Mouse (Mus musculus) 3T3-L1 (cell line): ENCODE results near the gene C1ql4.
"Not testable (repeated sequence)": the region's sequence is repeated elsewhere in the genome, so short reads cannot be mapped to it uniquely, and the experiment has no call there.

Experiments used
- DNase-seq: peaks from one replicate; pipeline ENCODE4 v3.0.0-alpha.2; 2015; ENCODE audit warnings: low read depth, low spot score

The C1ql4 gene

DNA sequence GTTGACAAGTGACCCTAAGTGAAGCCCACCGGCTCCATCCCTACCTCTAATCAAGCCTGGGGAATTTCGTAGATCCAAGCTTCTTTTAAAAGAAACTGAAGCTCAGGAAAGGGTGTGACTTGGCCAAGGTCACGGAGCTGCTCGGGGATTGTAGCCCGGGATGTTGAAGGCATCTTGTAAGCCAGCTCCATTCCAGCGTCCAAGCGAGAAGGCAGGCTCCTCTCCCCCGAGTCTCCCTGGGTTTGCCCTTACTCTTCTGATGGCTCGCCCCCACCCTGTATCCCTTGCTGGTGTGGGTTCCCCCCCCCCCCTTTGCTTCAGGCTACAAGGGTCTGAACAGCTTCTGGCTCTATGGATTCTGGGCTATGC, 10.9 kb upstream of the C1ql4 start:
- DNase-seq, result no peak

DNA sequence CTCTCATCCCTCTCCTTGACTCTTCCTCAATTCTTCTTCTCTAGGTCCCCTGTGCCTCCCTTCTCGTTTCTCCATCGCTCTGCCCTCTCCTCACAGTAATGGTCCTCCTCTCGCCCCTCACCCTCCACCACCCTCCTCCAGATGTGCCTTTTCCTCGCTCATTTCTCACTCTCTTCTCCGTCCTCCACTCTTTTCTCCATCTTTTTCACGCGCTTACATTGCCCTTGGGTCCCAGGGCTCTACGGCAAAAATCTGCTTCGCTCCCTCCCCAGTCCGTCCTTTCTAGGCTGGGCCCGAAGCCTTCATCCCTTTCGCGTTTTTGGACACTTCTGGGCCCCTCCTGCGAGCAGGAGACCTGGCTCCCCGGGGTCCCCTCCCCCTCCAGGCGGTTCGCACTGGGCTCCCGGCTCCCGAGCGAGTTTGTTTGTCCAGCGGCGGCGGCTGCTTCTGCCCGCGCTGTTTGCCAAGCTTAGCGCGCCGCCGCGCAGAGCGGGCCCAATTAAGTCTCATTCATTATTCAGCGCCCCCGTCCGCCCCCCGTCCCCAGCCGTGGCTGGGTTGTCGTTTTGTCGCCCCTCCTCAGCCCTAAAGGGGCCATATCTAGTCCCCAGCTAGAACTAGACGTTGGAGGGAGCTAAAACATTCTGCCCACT, 10.3 kb upstream of the C1ql4 start:
- DNase-seq, result no peak

DNA sequence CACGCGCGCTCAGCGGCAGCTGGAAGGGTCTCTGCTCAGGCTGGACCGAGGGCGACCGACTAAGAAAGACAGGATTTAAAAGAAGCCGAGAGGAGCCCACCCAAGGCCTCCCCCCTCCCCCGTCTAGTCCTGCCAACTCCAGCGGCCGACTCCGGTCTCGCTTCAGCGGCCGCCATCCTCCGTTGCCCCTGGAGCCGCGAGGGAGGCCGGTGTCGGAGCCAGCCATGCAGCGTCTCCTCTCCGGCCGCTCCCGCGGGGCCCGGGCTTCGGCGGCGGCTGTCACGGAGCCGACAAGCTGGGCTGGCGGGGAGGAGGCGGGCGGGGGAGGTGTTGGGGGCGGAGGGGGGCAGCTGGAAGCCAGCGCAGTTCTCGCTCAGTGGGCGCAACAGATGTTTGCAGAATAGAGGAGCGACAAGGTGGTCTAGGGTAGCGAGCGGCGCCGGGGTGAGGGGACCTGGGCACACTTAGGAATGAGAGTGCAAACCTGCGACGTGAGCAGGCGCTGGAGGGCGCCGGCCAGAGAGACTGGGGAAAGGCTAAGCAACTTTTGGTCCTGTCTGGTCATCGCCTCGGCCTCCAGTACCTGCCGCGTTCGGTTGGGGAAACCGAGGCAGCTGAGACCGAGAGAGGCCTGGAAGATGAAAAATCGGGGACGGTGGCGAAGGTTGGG, 9.3 kb upstream of the C1ql4 start:
- no peak for DNase-seq

DNA sequence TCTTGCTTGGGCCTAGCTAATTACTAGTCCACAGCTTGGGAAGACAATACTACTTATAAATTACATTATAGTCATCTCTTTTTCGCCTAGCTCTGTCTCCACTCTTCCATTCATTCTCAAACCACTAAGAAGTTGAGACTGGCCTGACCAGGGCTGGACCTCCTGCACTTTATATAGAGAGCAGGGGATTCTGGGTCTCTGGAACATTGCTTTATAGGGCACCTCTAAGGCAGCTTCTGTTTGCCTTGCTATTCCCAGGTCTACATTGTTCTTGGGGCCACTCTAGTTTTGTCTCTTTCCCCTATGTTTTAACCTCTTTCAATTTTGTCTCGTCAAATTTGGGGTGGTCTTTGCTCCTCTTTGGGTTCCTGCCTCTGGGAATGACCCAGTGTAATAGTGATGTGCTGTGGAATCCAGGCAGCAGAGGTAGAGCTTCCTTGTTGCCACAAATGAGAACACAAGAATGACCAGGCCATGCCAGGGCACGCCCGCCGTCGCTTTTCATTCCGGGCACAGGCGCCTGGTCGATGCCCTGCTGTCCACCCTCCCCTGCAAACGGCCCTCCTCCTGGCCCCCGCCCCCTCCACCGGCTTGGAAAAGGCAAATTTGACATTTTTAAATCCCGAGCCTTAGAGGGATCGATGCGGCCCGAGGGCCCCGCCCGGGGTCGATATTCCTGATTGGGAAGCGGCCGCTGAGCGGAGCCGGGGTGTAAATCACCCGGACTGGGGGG, 8.6 kb upstream of the C1ql4 start:
- no peak for DNase-seq

DNA sequence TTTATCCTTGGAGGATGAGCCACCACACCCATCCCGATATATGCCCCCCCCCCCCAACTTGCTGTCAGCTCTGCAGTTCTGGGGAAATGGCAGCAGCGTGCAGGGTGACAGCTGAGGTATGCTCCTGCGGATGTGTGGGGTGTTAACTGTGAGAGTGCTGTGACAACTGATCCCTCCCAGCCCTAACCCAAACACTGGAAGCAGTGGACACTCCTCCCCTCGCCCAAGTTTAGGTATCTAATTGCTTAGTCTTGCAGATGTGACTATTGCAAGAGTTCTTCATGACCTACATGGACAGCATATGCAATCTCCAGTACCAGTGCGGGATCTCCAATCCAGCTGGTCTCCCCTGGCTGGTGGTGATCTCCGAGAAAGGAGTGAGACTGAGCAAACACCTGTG, 7.7 kb upstream of the C1ql4 start:
- no peak for DNase-seq

DNA sequence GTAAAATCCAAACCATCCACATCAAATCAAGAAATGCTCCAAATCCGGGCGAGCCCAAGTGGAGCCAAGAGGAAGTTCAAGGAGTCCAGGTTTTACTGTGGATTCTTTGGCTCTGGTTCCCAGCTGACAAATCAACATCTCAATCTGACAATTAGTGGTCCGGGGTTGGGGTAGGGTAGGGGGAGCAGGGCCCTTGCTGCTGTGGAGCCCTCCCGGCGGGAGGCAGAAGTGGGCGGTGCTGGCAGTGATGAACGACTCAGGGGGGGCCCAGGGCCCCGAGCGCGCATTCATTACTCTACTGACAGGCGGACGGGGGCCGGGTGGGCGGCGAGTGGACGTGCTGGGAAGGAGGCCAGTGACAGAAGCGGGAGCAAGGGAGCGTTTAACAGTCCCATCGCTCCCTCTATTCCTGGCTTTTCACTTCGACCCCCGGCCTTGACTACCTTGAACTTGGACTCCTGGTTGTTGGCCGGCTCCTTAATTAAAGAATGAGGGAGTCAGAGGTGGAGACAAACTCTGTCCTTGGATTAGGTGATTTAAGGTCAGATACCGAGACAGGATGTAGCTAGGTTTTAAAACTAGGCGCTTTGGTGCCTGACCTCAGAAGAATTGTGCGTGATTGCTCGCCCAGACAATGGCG, 7.1 kb upstream of the C1ql4 start:
- DNase-seq, result no peak

DNA sequence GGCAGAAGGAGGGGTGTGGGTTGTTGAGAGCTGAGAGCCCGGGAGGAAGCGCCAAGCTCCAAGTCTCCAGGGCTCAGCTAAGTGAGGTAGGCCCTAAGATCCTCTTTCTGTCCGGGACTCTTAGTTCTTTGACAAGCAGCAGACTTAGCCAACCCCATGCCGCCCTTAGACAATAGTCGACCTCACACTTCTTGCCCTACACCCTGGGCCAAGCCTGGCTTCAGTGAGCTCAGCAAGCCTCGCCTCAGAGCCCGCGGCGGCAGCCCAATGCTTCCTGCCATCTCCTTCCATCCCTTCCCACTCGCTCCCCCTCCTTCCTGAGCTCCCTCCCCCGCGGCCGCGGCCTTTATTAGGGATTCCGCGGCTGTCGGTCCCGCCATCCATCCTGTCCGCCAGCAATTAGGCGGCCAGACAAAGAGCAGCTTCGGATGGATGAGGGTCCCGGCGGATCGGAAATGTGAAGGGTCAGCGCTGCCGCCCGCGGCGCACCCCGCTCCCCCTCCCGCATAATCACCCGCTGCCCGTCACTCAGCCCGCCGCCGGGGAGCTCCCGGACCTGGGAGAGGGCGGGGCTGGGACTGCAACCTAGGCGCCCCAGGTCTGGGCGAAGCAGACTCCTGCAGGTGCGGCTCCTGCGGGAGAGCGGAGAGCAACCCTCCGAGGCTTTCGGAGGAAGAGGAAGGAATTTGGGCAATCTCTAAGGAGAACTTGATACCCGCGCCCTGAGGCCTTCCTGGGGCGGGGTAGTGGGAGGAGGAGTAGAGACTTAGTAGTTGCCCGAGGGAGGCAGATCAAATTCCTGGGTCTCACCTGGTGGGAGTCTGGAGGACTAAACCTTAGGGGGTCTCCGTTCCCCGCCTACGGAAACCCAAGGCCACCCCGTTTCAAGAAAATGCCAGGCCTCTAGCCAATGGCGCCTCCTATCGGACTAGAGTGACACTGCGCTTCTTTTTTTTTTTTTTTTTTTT, 6.0 kb upstream of the C1ql4 start:
- DNase-seq, result no peak

DNA sequence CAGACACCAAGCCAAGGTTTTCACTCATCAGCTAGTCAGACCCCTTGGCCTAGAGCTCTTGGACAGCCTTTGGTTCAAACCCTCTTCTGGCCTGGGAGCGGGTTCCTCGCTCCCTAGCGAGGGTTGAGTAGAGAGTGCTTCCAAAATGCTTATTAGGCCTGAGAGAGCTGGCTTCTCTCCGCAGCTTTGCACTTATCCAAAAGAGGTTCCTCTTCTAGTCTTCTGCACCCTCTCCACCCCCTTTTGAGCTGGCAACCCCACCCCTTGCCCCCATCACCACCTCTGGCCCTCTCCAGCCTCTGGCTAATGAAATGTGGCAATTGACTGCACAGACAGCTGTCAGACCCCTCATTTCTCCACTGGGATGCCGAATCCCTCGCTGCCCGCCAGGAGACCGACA, 5.3 kb upstream of the C1ql4 start, which contains the start of gene Dnajc22:
Gene Dnajc22 (plus strand): TSS at position 301 of the 400 bp plus-strand sequence.
- no peak for DNase-seq

DNA sequence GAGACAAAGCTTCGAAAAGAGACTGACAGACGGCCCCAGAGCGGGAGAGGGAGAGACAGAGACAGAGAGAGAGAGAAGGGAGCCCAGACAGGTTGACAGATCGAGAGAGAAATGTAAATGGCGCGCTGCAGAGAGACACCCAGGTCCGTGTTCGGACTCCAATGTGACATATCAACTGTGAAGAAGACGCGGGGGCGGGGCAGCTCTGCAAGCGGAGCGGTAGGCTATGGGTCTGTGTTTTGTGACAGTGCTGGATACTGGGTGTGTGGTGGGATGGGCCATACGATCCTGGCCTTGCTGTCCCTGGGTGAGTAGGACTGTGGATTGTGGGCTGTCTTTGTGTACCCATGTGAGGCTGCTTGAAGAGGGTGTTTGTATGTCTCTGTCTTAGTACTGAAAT, 1.5 kb upstream of the C1ql4 start:
- no peak for DNase-seq

DNA sequence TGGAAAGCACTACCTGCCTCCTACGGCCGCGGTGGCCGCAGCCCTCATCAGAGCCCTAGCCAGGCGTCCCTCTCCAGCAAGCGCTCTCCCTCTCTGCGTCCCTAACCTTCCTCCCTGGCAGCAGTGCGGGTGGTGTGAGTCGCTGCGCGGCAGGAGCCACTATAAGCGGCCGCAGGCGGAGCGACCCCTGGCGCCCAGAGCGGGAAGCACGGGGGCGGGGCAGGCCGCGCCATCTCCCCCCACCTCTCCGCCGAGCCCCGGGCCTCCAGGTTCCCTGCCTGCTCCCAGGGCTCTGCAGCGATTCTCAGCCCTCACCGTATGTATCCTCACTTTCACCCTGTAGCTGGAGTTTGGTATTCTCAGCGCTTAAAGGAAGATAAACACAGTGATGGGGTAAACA, 675 bp upstream of the C1ql4 start:
- no peak for DNase-seq

DNA sequence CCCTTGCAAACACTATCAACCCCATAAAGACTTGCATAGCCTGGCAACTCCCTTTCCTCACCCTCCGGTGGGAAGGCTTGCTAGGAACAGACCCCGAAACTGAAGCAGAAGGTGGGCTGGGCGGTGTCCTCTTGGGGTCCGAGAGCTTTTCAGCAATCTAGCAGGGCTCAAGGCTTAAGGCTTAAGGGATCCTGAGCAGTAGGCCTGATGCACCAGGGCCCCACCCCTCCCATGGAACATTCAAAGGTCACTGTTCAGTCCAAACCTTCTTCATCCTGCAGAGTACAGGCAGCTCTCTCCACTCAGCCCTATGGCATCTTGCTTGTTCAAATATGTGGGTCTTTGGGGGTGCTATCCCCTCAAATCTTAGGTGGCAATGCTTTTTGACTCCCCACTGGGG, 1.6 kb downstream of the C1ql4 start:
- DNase-seq, result no peak

DNA sequence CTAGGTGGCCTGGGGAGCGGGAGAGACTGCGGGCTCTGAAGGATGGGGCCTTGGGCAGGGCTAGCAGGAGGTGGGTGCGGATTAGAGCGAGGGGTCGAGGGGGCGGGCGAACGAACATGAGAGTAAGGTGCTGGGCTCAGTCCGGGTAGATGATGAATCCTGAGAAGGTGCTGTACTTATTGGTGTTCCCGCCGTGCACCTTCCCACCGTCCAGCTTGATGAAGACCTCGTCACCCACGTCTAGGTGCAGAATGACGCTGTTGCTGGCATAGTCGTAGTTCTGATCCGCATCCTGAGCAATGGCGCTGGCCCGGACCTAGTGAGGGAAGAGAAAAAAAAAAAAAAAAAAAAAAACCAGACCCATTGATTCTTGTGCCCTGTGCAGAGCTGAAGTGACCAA, 3.0 kb downstream of the C1ql4 start:
- no peak for DNase-seq

DNA sequence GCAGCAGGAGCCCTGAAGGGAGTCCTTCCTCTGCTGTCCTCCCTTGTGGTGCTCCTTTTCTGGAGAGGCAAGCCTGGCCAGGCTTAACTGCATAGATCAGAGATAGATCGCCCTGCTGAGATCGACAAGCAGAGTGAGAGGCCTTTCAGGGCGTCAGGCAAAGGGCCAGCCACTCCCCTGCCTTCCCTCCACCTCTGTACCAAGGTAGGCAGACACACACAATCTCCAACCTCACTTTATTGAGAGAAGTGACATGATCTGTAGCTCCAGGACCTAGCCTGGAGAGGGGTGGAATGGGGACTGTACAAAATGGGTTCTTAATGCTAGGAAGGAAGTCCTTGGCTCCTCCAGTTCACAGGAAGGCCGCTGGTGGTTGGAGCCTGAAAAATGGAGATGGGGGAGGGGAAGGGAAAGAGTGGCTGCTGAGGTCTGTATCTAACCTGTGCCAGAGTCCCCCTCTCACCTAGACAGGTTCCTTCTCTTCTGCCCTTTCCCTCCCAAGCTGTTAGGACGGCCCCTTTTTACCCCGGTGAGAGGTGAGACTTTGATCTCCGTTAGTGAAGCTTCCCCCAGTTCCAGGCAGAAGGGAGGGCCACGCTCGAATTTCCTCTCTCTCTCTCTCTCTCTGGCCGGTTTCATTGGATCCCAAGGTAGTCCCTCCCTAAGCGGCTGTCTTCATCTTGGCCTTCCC, 3.6 kb downstream of the C1ql4 start:
- DNase-seq, result no peak

DNA sequence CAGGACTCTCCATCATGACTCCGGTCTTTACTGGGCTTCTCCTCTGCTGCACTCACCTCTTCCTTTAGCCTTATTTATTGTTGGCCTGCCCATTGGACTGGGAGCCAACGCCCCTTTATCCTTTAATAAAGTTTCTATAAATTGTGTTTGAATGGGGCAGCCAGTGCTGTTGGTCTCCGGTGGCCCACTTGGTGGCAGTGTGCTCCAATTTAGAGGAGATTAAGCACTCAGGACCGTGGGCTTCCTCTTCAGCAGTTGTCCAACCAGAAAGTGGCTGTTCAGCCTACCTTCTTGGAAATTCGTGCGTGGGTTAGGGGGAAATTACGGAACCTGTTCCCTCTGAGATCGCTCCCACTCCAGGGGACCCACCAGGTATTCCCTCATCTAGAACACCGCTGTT, 4.4 kb downstream of the C1ql4 start:
- DNase-seq, result peak; percentile 77

DNA sequence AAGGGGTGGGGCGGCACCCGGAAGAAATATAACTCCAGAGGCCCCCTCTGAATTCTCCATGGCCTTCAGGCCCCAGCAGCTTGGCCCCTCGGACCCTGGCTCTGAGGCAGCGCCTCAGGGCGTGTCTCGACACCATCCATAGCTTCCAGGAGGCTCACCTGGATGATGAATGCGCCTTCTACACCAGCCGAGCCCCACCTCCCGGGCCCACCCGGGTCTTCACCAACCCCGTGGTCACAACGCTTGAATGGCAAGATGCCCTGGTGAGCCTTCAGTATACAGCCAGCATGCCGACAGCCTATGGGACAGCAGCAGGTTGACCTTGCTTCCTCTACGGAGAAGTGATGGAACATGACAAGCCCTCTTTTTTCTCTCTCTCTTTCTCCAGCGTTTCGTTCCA, 4.8 kb downstream of the C1ql4 start:
- DNase-seq, result no peak

DNA sequence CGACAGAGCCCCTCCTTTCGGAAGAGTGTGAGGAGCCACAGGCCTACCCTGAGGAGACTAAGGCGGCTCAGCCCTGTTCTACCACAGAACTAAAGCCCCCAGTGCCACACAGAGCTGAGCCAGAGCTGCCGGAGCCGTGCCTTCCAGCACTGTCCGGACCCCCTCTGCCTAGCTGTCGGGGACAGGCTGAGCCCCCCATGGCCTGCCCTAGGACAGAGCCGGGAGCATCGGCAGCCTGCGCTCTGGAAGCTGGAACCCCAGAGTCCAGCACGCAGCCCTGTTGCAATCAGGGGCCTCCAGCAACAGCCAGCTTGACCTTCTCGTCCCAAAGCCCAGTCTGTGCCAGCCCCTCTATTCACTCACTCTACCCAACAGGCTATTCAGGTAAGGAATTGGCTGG, 5.3 kb downstream of the C1ql4 start:
- DNase-seq, result no peak

DNA sequence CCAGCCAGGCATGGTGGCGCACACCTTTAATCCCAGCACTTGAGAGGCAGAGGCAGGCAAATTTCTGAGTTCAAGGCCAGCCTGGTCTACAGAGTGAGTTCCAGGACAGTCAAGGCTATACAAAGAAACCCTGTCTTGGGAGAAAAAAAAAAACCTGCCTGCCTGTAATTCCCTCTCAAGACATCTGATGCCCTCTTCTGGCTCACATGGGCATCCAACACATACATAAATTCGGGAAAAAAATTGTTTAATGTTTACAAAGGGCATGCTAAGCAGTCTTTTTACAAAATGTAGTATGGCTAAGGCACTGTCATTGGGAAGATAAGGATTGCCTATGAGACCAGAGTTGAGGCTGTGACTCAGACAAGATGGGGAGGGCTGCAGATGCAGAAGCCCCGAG, 7.8 kb downstream of the C1ql4 start:
- peak; percentile 50 for DNase-seq

DNA sequence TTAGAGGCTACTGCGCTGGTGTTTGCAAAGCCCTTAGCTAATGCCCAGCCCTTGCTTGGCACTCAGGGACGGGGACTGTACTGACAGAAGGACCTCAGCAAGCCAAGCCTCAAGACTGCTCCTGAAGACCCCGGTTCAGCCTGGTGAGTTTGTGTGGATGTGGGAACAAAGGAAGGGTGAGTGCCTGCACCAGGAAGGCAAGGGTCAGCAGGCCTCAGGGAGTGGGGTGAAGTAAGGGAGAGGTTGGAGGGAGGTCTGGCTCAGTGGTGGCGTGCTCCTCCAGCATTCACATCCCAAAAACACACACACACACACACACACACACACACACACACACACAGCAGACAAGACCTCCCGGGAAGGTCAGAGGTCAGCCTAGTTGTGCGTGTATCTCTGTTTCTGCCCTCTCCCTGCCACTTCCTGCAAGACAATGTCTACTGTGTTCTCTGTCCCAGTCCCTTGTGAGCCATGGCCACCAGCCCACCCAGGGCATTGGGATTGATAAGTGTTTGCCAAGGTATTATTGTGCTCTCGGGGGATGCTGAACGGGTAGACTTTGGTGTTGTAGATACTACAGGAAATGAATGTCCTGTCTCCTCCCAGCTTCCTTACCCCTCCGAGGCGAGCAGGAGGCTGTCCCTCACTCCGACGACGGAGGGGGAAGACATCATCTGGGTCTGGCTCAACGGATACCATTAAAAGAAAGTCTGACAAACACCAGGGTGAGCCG, 9.3 kb downstream of the C1ql4 start:
- no peak for DNase-seq

DNA sequence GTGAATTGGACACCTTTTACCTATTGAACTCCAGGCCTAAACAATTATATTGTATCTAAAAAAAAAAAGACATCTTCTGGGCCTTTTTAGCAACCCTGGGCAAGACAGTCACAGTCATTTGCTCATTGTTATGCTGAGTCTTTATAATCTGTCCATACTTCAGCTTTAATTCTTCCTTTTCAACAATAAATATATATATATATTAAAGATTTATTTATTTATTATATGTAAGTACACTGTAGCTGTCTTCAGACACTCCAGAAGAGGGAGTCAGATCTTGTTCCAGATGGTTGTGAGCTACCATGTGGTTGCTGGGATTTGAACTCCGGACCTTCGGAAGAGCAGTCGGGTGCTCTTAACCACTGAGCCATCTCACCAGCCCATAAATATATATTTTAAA, 11.6 kb downstream of the C1ql4 start:
- not testable (repeated sequence) for DNase-seq
